Mouse (Mus musculus) liver, embryonic 13.5 days (tissue): Measurements from ENCODE around the gene Ubash3b. TPM values are rescaled to one million over a fixed set of nuclear protein-coding genes. Genes with fewer than 3 reads are reported as not detected.

Source experiments
- ATAC-seq: fragments of 200-750 bp; cut with Nextera tagmentation; 2 replicates; pipeline ENCODE4 v1.8.0; 2017; ENCODE audit warnings: low read depth, mild to moderate bottlenecking, moderate number of reproducible peaks, moderate library complexity
- DNase-seq: peaks from one replicate; pipeline ENCODE4 v3.0.0; 2022
- H3K27ac ChIP-seq: fragments of 300-500 bp; sonication (generic); 2 replicates; pipeline ENCODE4 v1.5.1; 2015; ENCODE audit warnings: moderate library complexity, mild to moderate bottlenecking, inconsistent platforms
- H3K27me3 ChIP-seq: fragments of 300-500 bp; sonication (generic); 2 replicates; pipeline ENCODE4 v1.6.1; 2015; ENCODE audit warnings: mild to moderate bottlenecking, inconsistent platforms
- H3K36me3 ChIP-seq: fragments of 300-500 bp; sonication (generic); 2 replicates; pipeline ENCODE4 v1.6.1; 2015; ENCODE audit warnings: mild to moderate bottlenecking, inconsistent platforms
- H3K4me1 ChIP-seq: fragments of 300-500 bp; sonication (generic); replicated peaks from 2 replicates; pipeline ENCODE4 v1.6.1; 2015; ENCODE audit warnings: inconsistent platforms
- H3K4me2 ChIP-seq: fragments of 300-500 bp; sonication (generic); 2 replicates; pipeline ENCODE4 v1.6.1; 2015; ENCODE audit warnings: inconsistent platforms, mild to moderate bottlenecking, moderate library complexity
- H3K4me3 ChIP-seq: fragments of 300-500 bp; sonication (generic); replicated peaks from 2 replicates; pipeline ENCODE4 v1.5.1; 2015; ENCODE audit warnings: mild to moderate bottlenecking, inconsistent platforms
- H3K9ac ChIP-seq: fragments of 300-500 bp; sonication (generic); 2 replicates; pipeline ENCODE4 v1.6.1; 2015; ENCODE audit warnings: mild to moderate bottlenecking, inconsistent platforms
- H3K9me3 ChIP-seq: fragments of 300-500 bp; sonication (generic); replicated peaks from 2 replicates; pipeline ENCODE4 v1.6.1; 2016; ENCODE audit warnings: inconsistent platforms
- WGBS: fragments of 180-500 bp; shearing (Covaris S2); methylation state at CpG from one replicate; pipeline ENCODE4 v1.1.7; 2015; ENCODE audit not compliant: insufficient replicate concordance; 5-methylcytosine and 5-hydroxymethylcytosine counted together
- polyA plus RNA-seq: library from polyadenylated mRNA; unstranded; fragments of >200 nt; fragmentation: Nextera tagmentation; extraction: Ambion mirVana; gene quantifications from 2 replicates; pipeline ENCODE4 v1.2.1, GENCODE M21; 2015

The Ubash3b gene
- polyA plus RNA-seq, 1 experiment from 2014 or later, result 6.7 TPM

GRCm38 (mm10) chr9:41047654-41048053 is 113.8 kb downstream of the Ubash3b start:
- H3K4me2 ChIP-seq, result no peak overlapping the region
- peak; percentile 40 for DNase-seq
- no peaks in the 10 kb centered on the region; the same call in 1 of the 2 replicates for H3K36me3 ChIP-seq
- H3K9ac ChIP-seq, result no peak overlapping the region
- H3K4me1 ChIP-seq, result peaks cover 51% of the 10 kb centered on the region
- no peaks in the 10 kb centered on the region for H3K9me3 ChIP-seq
- no peak overlapping the region for H3K4me3 ChIP-seq
- peak; percentile 81 for ATAC-seq
- H3K27ac ChIP-seq, result no peak overlapping the region
- 34% methylated on average over 2 of the region's 2 CpGs for WGBS
- H3K27me3 ChIP-seq, result no peaks in the 10 kb centered on the region

- no peaks in the 10 kb centered on the region for H3K27me3 ChIP-seq
- H3K36me3 ChIP-seq, result no peaks in the 10 kb centered on the region; the same call in 1 of the 2 replicates
- ATAC-seq (no peak), DNase-seq (peak; percentile 67)
- no peak overlapping the region for H3K4me2 ChIP-seq
- no peaks in the 10 kb centered on the region for H3K9me3 ChIP-seq
- peaks cover 30% of the 10 kb centered on the region for H3K4me1 ChIP-seq
- WGBS, result 16% methylated on average over 3 of the region's 3 CpGs
- H3K27ac ChIP-seq, result no peak overlapping the region
- no peak overlapping the region for H3K9ac ChIP-seq
- no peak overlapping the region for H3K4me3 ChIP-seq
Measured at GRCm38 (mm10) chr9:41044626-41045025, 116.9 kb downstream of the Ubash3b start.

DNA sequence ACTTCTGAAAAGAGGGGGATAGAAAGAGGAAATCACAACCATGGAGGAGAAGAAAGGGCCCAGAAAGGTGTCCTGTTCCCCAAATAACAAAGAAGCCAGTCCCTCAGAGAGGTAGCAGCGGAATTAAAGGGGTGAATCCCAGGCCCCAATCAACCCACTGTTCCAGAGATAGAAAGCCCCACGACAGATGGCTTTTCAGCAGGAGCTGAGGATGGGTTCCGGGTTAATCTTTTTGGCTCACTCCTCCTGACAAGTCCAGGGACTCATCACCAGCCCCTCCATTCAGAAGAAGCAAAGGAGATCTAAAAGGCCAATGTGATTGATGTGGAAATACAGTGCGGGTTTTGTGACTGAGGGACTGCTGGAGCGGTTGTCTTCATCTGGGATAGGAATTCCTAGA is 117.9 kb downstream of the Ubash3b start:
- no peak for DNase-seq
- WGBS, result 80% methylated on average over 5 of the region's 5 CpGs
- ATAC-seq, result no peak
- Histone ChIP-seq H3K36me3 (no peaks in the 10 kb centered on the region; the same call in 1 of the 2 replicates), H3K27me3 (no peaks in the 10 kb centered on the region), H3K27ac (no peak overlapping the region), H3K9me3 (no peaks in the 10 kb centered on the region), H3K4me2 (no peak overlapping the region), H3K9ac (no peak overlapping the region), H3K4me1 (peaks cover 20% of the 10 kb centered on the region), H3K4me3 (no peak overlapping the region)

- DNase-seq (no peak), ATAC-seq (no peak)
- Histone ChIP-seq H3K4me1 (0 out of 2 replicates have a peak, but pooled peaks cover 3% of the 10 kb centered on the region), H3K27me3 (no peaks in the 10 kb centered on the region), H3K9ac (no peak overlapping the region), H3K27ac (no peak overlapping the region), H3K9me3 (no peaks in the 10 kb centered on the region), H3K36me3 (no peaks in the 10 kb centered on the region), H3K4me2 (no peak overlapping the region), H3K4me3 (no peak overlapping the region)
- 64% methylated on average over 3 of the region's 3 CpGs for WGBS
Measured at GRCm38 (mm10) chr9:41041404-41041803, 120.1 kb downstream of the Ubash3b start.

DNA sequence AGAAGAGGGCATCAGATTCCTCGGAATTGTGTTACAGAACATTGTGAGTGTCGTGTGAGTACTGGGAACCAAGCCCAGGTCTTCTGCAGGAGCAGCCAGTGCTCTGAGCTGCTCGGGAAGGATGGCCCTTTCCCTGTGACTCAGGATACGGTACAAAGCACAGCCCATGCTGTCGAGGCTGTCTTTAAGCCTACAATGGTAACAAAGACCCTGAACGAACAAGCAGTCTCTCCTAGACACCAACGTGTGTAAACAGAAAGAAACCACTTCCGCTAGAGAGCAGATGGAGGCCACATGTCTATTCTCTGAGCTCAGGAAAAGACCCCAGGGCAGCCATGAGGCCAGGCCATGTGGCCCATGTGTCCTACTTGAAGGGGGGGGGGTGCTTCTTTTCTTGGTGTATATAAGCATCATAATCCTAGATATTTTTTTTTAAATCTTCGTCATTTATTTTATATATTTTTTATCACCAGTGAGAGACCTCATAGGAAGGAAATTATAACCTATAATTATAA is 123.3 kb downstream of the Ubash3b start:
- WGBS, result 63% methylated on average over 9 of the region's 9 CpGs

DNA sequence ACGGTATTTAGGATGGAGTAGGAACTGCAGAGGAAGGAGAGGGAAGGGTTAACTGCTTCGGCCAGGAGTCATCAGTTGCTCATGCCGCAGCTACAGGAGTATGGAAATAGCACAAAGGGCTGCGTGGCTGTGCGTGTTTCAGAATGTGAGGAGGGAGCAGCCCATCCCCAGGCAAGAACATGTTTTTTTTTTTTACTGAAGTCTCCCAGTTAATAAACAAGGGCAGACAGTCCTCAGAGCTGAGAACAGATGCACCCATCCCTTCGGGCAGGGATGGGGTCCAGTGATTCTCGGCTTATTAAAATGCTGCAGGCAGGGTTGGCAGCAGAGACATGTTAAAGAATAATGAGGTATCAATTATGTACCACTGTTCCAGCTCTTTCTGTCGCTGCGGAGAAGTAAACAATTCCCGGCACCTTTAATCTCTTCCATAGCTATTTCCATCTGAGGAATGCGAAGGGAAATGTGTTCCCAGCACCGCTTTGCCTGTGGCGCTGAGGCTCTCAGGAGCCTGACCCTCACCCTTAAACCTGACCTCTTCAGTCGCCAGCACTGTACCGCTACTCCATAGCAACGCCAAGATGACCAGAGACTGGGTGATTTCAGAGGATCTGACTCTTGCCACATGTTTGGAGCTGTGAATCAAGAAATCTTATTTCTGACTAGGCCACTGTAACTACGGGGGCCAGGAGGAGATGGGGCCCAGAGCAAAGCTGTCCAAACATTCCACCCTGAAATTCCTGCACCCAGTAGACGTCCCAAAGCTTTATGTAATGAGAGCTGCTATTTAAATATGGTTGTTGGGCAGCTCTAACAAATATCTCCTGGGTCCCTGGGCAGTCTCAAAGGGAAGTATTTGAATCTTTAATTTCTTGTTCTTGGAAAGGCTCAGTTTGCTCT is 129.7 kb downstream of the Ubash3b start:
- no peaks in the 10 kb centered on the region for H3K9me3 ChIP-seq
- H3K4me1 ChIP-seq, result no peaks in the 10 kb centered on the region
- no peak overlapping the region for H3K9ac ChIP-seq
- ATAC-seq, result no peak
- H3K4me3 ChIP-seq, result no peak overlapping the region
- WGBS, result 69% methylated on average over 18 of the region's 18 CpGs
- H3K27ac ChIP-seq, result no peak overlapping the region
- H3K27me3 ChIP-seq, result no peaks in the 10 kb centered on the region
- H3K36me3 ChIP-seq, result no peaks in the 10 kb centered on the region
- no peak for DNase-seq
- H3K4me2 ChIP-seq, result no peak overlapping the region

More for the DNA sequence above, 123.3 kb downstream of the Ubash3b start:
- 0 out of 2 replicates have a peak, but pooled peaks cover 3% of the 10 kb centered on the region for H3K4me1 ChIP-seq
- no peak overlapping the region for H3K9ac ChIP-seq
- no peak overlapping the region for H3K4me2 ChIP-seq
- ATAC-seq (no peak), DNase-seq (no peak)
- no peaks in the 10 kb centered on the region for H3K27me3 ChIP-seq
- H3K27ac ChIP-seq, result no peak overlapping the region
- no peaks in the 10 kb centered on the region for H3K36me3 ChIP-seq
- H3K9me3 ChIP-seq, result no peaks in the 10 kb centered on the region
- H3K4me3 ChIP-seq, result no peak overlapping the region

DNA sequence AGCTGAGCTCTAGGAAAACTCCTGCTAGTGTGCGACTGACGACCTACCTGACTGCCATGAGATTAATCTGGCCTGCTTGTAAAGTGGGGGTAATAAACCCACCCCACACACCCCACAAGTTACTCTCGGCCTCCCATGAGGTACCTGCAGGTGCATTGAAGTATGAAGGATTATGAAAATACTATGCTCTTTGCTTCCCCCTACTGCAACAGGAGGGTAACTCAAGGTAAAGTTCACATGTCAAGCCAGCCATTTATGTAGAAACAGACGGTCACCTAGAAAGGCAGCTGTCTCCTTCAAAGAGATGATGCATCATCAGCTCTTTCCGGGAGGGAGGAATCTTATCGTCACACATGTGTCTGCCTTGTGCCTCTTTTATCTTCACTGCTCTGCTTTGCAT is 131.7 kb downstream of the Ubash3b start:
- H3K36me3 ChIP-seq, result no peaks in the 10 kb centered on the region
- no peaks in the 10 kb centered on the region for H3K9me3 ChIP-seq
- DNase-seq, result no peak
- no peak for ATAC-seq
- no peaks in the 10 kb centered on the region for H3K4me1 ChIP-seq
- no peak overlapping the region for H3K4me2 ChIP-seq
- no peak overlapping the region for H3K9ac ChIP-seq
- H3K27ac ChIP-seq, result no peak overlapping the region
- H3K27me3 ChIP-seq, result no peaks in the 10 kb centered on the region
- WGBS, result 67% methylated on average over 6 of the region's 6 CpGs
- H3K4me3 ChIP-seq, result no peak overlapping the region

DNA sequence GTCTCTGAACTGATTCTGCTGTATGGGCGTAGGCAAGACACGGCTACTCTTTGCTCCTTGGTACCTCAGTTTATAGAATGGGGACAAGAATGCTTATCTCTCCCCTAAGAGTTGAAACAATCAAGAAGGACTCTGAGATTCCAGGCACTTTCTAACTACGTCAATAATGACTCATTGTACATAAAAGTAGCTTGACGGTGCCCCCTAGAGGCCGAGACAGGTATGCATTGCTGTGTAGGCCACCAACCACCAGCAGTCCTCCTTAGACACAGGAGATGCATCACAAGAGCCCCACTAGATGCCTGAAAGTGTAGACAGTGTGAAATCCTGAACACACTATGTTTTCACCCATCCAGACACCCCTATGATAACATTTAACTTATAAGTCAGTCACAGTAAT is 133.0 kb downstream of the Ubash3b start:
- Histone ChIP-seq H3K9me3 (no peaks in the 10 kb centered on the region), H3K4me3 (no peak overlapping the region), H3K27ac (no peak overlapping the region), H3K27me3 (no peaks in the 10 kb centered on the region), H3K36me3 (no peaks in the 10 kb centered on the region), H3K9ac (no peak overlapping the region), H3K4me1 (no peaks in the 10 kb centered on the region), H3K4me2 (no peak overlapping the region)
- 39% methylated on average over 5 of the region's 5 CpGs for WGBS
- DNase-seq, result peak; percentile 19
- no peak for ATAC-seq

DNA sequence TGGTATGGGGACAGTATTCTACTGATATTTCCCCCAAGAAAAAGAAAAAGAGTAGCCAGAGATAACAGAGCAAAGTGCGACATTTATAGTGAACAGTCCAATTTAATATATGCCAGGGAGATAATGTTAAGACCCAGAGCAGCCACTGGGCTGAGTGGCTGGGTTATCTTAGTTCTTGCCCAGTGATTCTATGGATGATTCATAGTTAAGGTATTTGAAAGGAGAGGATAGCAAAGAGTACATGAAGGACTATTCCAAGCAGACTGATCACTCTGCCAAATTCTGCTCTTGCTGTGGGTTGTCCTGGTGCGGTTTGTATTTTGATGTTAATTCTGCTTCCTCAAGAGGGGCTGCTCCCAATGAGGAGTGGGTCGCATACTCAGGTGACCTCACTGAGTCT is 139.8 kb downstream of the Ubash3b start:
- Histone ChIP-seq H3K27ac (no peak overlapping the region), H3K4me3 (no peak overlapping the region), H3K9me3 (no peaks in the 10 kb centered on the region), H3K4me2 (no peak overlapping the region), H3K4me1 (no peaks in the 10 kb centered on the region), H3K9ac (no peak overlapping the region), H3K36me3 (no peaks in the 10 kb centered on the region), H3K27me3 (no peaks in the 10 kb centered on the region)
- DNase-seq (no peak), ATAC-seq (no peak)
- WGBS, result 62% methylated on average over 3 of the region's 3 CpGs

DNA sequence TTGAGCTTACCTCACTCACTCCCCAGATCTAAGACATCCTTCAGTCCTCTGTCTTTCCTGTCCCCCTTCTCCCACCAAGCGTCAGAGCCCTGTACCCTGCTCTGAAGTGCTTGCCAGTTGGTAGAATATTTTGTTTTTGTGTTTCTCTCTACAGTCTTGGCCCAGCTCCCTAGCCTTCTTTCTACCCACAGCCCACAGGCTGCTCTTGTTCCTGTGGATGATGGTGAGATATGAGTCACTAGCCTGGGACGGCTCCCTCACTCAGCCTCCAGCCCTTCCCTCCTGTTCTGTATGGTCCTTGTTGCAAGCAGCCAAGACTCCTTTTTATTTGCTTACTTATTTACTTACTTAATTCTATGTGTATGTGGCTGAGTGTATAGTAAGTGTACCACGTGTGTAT is 141.0 kb downstream of the Ubash3b start:
- H3K36me3 ChIP-seq, result no peaks in the 10 kb centered on the region
- H3K4me2 ChIP-seq, result no peak overlapping the region
- DNase-seq, result no peak
- no peak overlapping the region for H3K27ac ChIP-seq
- H3K4me3 ChIP-seq, result no peak overlapping the region
- 69% methylated on average over 3 of the region's 3 CpGs for WGBS
- no peaks in the 10 kb centered on the region for H3K9me3 ChIP-seq
- no peaks in the 10 kb centered on the region for H3K4me1 ChIP-seq
- no peak for ATAC-seq
- no peak overlapping the region for H3K9ac ChIP-seq
- H3K27me3 ChIP-seq, result no peaks in the 10 kb centered on the region

- Histone ChIP-seq H3K9ac (no peak overlapping the region), H3K9me3 (no peaks in the 10 kb centered on the region), H3K27me3 (no peaks in the 10 kb centered on the region), H3K4me2 (no peak overlapping the region), H3K36me3 (no peaks in the 10 kb centered on the region), H3K4me3 (no peak overlapping the region), H3K27ac (no peak overlapping the region), H3K4me1 (no peaks in the 10 kb centered on the region)
- no peak for DNase-seq
- 74% methylated on average over 4 of the region's 4 CpGs for WGBS
- ATAC-seq, result no peak
Measured at GRCm38 (mm10) chr9:41014512-41014911, 147.0 kb downstream of the Ubash3b start.

GRCm38 (mm10) chr9:41012456-41012855 is 149.0 kb downstream of the Ubash3b start:
- Histone ChIP-seq H3K4me3 (no peak overlapping the region), H3K4me1 (no peaks in the 10 kb centered on the region), H3K36me3 (no peaks in the 10 kb centered on the region), H3K9ac (no peak overlapping the region), H3K4me2 (no peak overlapping the region), H3K27ac (no peak overlapping the region), H3K27me3 (no peaks in the 10 kb centered on the region), H3K9me3 (no peaks in the 10 kb centered on the region)
- DNase-seq (no peak), ATAC-seq (no peak)
- WGBS, result 81% methylated on average over 5 of the region's 5 CpGs
